Mouse (Mus musculus): Measurements from ENCODE around the gene Brd7.

The Brd7 gene

GRCm38 (mm10) chr8:88313991-88314390 is 48.0 kb downstream of the Brd7 start:
- in situ Hi-C loops (cut with MboI; ENCODE audit: low sequenced_read_pairs), result no loop called here

GRCm38 (mm10) chr8:88312966-88313365 is 49.0 kb downstream of the Brd7 start:
- in situ Hi-C loops (cut with MboI; ENCODE audit: low sequenced_read_pairs), result no loop called here

- in situ Hi-C loops (cut with MboI; ENCODE audit: low sequenced_read_pairs), result no loop called here
These were observed 51.7 kb downstream of the Brd7 start for GRCm38 (mm10) chr8:88310286-88310685.

GRCm38 (mm10) chr8:88309881-88310280 is 52.1 kb downstream of the Brd7 start:
- in situ Hi-C loops (cut with MboI; ENCODE audit: low sequenced_read_pairs), result no loop called here

GRCm38 (mm10) chr8:88309274-88309873 is 52.6 kb downstream of the Brd7 start:
- in situ Hi-C loops (cut with MboI; ENCODE audit: low sequenced_read_pairs), result no loop called here

GRCm38 (mm10) chr8:88307736-88308135 is 54.3 kb downstream of the Brd7 start:
- in situ Hi-C loops (cut with MboI; ENCODE audit: low sequenced_read_pairs), result no loop called here

GRCm38 (mm10) chr8:88306511-88306910 is 55.5 kb downstream of the Brd7 start:
- in situ Hi-C loops (cut with MboI; ENCODE audit: low sequenced_read_pairs), result no loop called here

GRCm38 (mm10) chr8:88305814-88306213 is 56.2 kb downstream of the Brd7 start:
- in situ Hi-C loops (cut with MboI; ENCODE audit: low sequenced_read_pairs), result no loop called here

GRCm38 (mm10) chr8:88301589-88302437 is 60.2 kb downstream of the Brd7 start:
- in situ Hi-C loops (cut with MboI; ENCODE audit: low sequenced_read_pairs), result no loop called here

GRCm38 (mm10) chr8:88299907-88300603 is 61.9 kb downstream of the Brd7 start:
- in situ Hi-C loops (cut with MboI; ENCODE audit: low sequenced_read_pairs), result no loop called here

- in situ Hi-C loops (cut with MboI; ENCODE audit: low sequenced_read_pairs), result no loop called here
These were observed 63.3 kb downstream of the Brd7 start for GRCm38 (mm10) chr8:88298733-88299103.

- in situ Hi-C loops (cut with MboI; ENCODE audit: low sequenced_read_pairs), result no loop called here
These were observed 63.8 kb downstream of the Brd7 start for GRCm38 (mm10) chr8:88297976-88298732.

- in situ Hi-C loops (cut with MboI; ENCODE audit: low sequenced_read_pairs), result no loop called here
These were observed 67.0 kb downstream of the Brd7 start for GRCm38 (mm10) chr8:88294977-88295376.

- in situ Hi-C loops (cut with MboI; ENCODE audit: low sequenced_read_pairs), result no loop called here
These were observed 68.2 kb downstream of the Brd7 start for GRCm38 (mm10) chr8:88293590-88294356.

GRCm38 (mm10) chr8:88292926-88293325 is 69.1 kb downstream of the Brd7 start:
- in situ Hi-C loops (cut with MboI; ENCODE audit: low sequenced_read_pairs), result no loop called here

GRCm38 (mm10) chr8:88291305-88291690 is 70.7 kb downstream of the Brd7 start:
- in situ Hi-C loops (cut with MboI; ENCODE audit: low sequenced_read_pairs), result no loop called here

GRCm38 (mm10) chr8:88290326-88291304 is 71.4 kb downstream of the Brd7 start:
- in situ Hi-C loops (cut with MboI; ENCODE audit: low sequenced_read_pairs), result no loop called here

- in situ Hi-C loops (cut with MboI; ENCODE audit: low sequenced_read_pairs), result no loop called here
These were observed 72.1 kb downstream of the Brd7 start for GRCm38 (mm10) chr8:88289901-88290300.

- in situ Hi-C loops (cut with MboI; ENCODE audit: low sequenced_read_pairs), result no loop called here
These were observed 73.3 kb downstream of the Brd7 start for GRCm38 (mm10) chr8:88288622-88289242.
